Mouse (Mus musculus) heart, adult 2 months (tissue): ENCODE measurements around the gene Lrrc27. TPM values are rescaled to one million over a fixed set of nuclear protein-coding genes. Genes with fewer than 3 reads are reported as not detected.

Experiments
- DNase-seq, 2 experiments: peaks; one replicate each; pipeline ENCODE4 v3.0.0; 2021
- H3K27ac ChIP-seq: fragments of 200-600 bp; 2 replicates; pipeline ENCODE4 v1.8.1; 2022
- H3K27me3 ChIP-seq: fragments of 200-500 bp; 2 replicates; pipeline ENCODE4 v1.6.1; 2012; ENCODE audit warnings: mild to moderate bottlenecking, low read length, inconsistent platforms, mixed read lengths; ENCODE audit not compliant: control insufficient read depth, insufficient read depth
- H3K36me3 ChIP-seq: fragments of 200-500 bp; 2 replicates; pipeline ENCODE4 v1.6.1; 2012; ENCODE audit warnings: low read length, inconsistent platforms; ENCODE audit not compliant: control insufficient read depth, insufficient read depth
- H3K4me1 ChIP-seq: fragments of 200-500 bp; 2 replicates; pipeline ENCODE4 v1.6.1; 2011; ENCODE audit warnings: low read length; ENCODE audit not compliant: control insufficient read depth, insufficient read depth
- H3K4me3 ChIP-seq: fragments of 200-600 bp; 2 replicates; pipeline ENCODE4 v1.8.1; 2022
- H3K79me2 ChIP-seq: fragments of 200-500 bp; replicated peaks from 2 replicates; pipeline ENCODE4 v1.6.1; 2012; ENCODE audit warnings: mild to moderate bottlenecking, inconsistent platforms, low read length, moderate library complexity, mixed read lengths; ENCODE audit not compliant: control insufficient read depth, insufficient read depth
- H3K9ac ChIP-seq: fragments of 200-500 bp; 2 replicates; pipeline ENCODE4 v1.6.1; 2012; ENCODE audit warnings: low read depth, mild to moderate bottlenecking, control low read depth, inconsistent platforms, low read length, mixed read lengths
- CTCF ChIP-seq: fragments of 200-600 bp; IDR thresholded peaks from 2 replicates; pipeline ENCODE4 v1.8.1; 2022; ENCODE audit warnings: antibody characterized with exemption, mild to moderate bottlenecking, moderate library complexity
- EP300 ChIP-seq: fragments of 200-500 bp; IDR thresholded peaks from 2 replicates; pipeline ENCODE4 v1.6.1; 2011; ENCODE audit warnings: low read depth, low read length, control low read depth; ENCODE audit not compliant: insufficient read depth
- POLR2A ChIP-seq: fragments of 200-500 bp; IDR thresholded peaks from 2 replicates; pipeline ENCODE4 v1.6.1; 2011; ENCODE audit warnings: mild to moderate bottlenecking, low read depth, low read length, control low read depth; ENCODE audit not compliant: insufficient read depth
- WGBS: fragments of 180-500 bp; shearing (Covaris S2); methylation state at CpG from one replicate; pipeline ENCODE4 v1.1.7; 2018; 5-methylcytosine and 5-hydroxymethylcytosine counted together
- intact Hi-C: fragments of 180-260 bp; cut with DNase I; formaldehyde crosslinking; loops from one replicate; pipeline ENCODE4 v1.15.1; 2025
- polyA plus RNA-seq: library from polyadenylated mRNA; depleted of rRNA; stranded (reverse); fragments of >200 nt; gene quantifications from 2 replicates; pipeline ENCODE4 v1.2.3, GENCODE M21; 2012
- total RNA-seq, 2 experiments: library from RNA; stranded (reverse); gene quantifications; 2 replicates each; pipeline ENCODE4 v1.2.3; 2021

Lrrc27 gene
- total and polyA plus RNA-seq, 3 experiments, result 13.3 to 20.6 (median 18.9) TPM

DNA sequence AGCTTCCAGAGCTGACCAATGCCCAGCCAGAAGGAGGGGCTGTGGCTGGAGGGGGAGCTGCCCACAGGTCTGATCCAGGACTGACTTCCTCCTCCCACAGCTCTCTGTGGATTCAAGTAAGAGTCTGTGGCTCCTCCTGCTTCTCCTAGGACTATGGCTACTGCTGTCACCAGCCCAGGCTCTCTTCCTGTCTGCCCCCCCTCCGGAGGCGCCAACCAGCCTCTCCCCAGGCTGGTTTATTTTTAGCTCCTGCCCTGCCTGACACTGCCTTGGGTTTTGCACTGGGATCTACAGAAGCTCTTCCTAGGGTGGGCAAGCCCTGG lies 60.6 kb downstream of the Lrrc27 start:
- Histone ChIP-seq H3K9ac (peak overlapping the region; percentile 32; the same call in 1 of the 2 replicates), H3K79me2 (no peaks in the 10 kb centered on the region), H3K36me3 (no peaks in the 10 kb centered on the region), H3K4me3 (no peak overlapping the region), H3K27ac (peak overlapping the region; percentile 72), H3K27me3 (no peaks in the 10 kb centered on the region), H3K4me1 (peaks cover 15% of the 10 kb centered on the region)
- TF ChIP-seq CTCF (no peak), EP300 (0 out of 2 replicates have a peak, but pooled peaks have one; percentile 31), POLR2A (no peak)
- 2% methylated on average over 2 of the region's 2 CpGs for WGBS
- intact Hi-C loops, result loop anchor here (1.0 to 2.0 kb wide), 2 partner anchors 27 to 39 kb away; no protein-coding TSS in a partner anchor
- peak; percentile 66 to 74 for DNase-seq

DNA sequence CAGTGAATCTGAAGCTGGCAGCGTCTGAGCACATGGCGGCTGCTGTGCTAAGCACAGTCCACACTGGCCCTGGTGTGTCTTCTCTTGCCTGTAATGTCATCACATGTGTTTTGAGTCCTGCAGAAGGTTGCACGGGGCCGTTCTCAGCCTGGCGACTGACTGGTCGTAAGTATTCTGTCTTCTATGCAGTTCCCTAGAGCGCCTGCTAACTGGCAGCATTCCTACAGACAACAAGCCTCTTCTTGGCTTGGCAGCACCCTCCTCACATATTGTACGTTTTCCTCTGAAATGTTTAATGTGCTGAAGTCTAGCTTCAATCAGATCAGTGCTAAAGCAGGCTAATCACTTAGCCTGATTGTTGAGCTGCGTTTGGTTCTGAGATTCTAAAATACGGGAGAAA lies 62.8 kb downstream of the Lrrc27 start:
- 52% methylated on average over 10 of the region's 10 CpGs for WGBS
- no peak overlapping the region for H3K9ac ChIP-seq
- no peak for DNase-seq
- H3K4me3 ChIP-seq, result no peak overlapping the region
- H3K36me3 ChIP-seq, result no peaks in the 10 kb centered on the region
- no peaks in the 10 kb centered on the region for H3K79me2 ChIP-seq
- H3K27ac ChIP-seq, result no peak overlapping the region
- intact Hi-C loops, result no loop called here
- H3K4me1 ChIP-seq, result peaks cover 15% of the 10 kb centered on the region
- TF ChIP-seq POLR2A (no peak), CTCF (no peak), EP300 (no peak)
- H3K27me3 ChIP-seq, result no peaks in the 10 kb centered on the region

GRCm38 (mm10) chr7:139276150-139276549 lies 63.4 kb downstream of the Lrrc27 start:
- TF ChIP-seq POLR2A, result no peak
- no peak for TF ChIP-seq CTCF
- TF ChIP-seq EP300, result no peak
- WGBS, result 90% methylated on average over 10 of the region's 10 CpGs
- Histone ChIP-seq H3K9ac (no peak overlapping the region), H3K4me1 (peaks cover 17% of the 10 kb centered on the region), H3K4me3 (no peak overlapping the region), H3K27ac (no peak overlapping the region), H3K36me3 (no peaks in the 10 kb centered on the region), H3K27me3 (no peaks in the 10 kb centered on the region), H3K79me2 (no peaks in the 10 kb centered on the region)
- DNase-seq, result no peak
- intact Hi-C loops, result no loop called here

DNA sequence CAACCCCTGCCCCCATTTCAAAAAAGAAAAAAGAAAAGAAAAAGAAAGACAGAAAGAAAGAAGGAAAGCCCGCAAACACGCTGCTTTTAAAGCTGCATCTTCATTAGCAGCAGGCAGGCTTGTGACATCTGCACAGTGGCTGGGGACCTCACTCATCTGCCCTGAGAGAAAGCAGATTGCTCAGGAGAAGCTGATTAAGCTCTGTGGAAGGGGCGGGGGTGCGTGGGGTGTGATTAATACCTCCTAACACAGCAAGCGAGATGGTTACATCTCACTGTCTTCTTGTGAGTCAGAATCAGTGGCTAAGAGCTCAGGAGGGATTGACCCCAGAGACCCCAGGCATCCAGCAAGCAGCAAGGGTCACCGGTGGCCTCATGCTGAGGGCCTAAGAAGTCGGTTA lies 64.7 kb downstream of the Lrrc27 start:
- H3K9ac ChIP-seq, result no peak overlapping the region
- H3K4me1 ChIP-seq, result peaks cover 16% of the 10 kb centered on the region
- no peak overlapping the region for H3K27ac ChIP-seq
- TF ChIP-seq CTCF (no peak), POLR2A (no peak), EP300 (no peak)
- no peak overlapping the region for H3K4me3 ChIP-seq
- DNase-seq, result no peak
- 92% methylated on average over 7 of the region's 7 CpGs for WGBS
- H3K36me3 ChIP-seq, result no peaks in the 10 kb centered on the region
- intact Hi-C loops, result no loop called here
- H3K79me2 ChIP-seq, result no peaks in the 10 kb centered on the region
- no peaks in the 10 kb centered on the region for H3K27me3 ChIP-seq

- intact Hi-C loops, result no loop called here
- Histone ChIP-seq H3K27ac (no peak overlapping the region), H3K36me3 (no peaks in the 10 kb centered on the region), H3K4me1 (peaks cover 3% of the 10 kb centered on the region; the same call in 1 of the 2 replicates), H3K4me3 (no peak overlapping the region), H3K79me2 (no peaks in the 10 kb centered on the region), H3K9ac (no peak overlapping the region), H3K27me3 (no peaks in the 10 kb centered on the region)
- DNase-seq, result no peak
- WGBS, result 82% methylated on average over 5 of the region's 5 CpGs
- TF ChIP-seq POLR2A (no peak), EP300 (no peak), CTCF (no peak)
Measured at GRCm38 (mm10) chr7:139279571-139279970, 66.8 kb downstream of the Lrrc27 start.

DNA sequence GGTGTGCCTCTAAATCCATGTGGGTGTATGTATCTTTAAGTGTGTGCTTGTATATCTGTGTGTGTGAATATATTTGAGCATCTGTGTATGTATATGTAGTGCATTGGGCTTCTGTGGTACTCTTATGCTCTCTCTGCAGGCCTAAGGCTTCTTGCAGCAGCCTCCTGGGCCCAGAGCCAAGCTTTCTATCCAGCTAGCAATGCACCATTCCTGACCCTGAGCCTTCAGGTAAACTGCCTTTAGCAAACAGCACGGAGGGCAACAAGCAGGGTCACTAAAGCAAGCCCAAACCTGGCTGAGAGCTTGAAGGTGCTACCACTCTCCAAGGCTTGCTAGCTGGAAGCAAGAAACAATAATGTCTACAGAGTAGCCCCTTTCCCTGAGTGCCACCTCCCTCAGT lies 67.3 kb downstream of the Lrrc27 start:
- Histone ChIP-seq H3K27me3 (no peaks in the 10 kb centered on the region), H3K9ac (no peak overlapping the region), H3K27ac (no peak overlapping the region), H3K4me3 (no peak overlapping the region), H3K79me2 (no peaks in the 10 kb centered on the region), H3K36me3 (no peaks in the 10 kb centered on the region), H3K4me1 (peaks cover 3% of the 10 kb centered on the region; the same call in 1 of the 2 replicates)
- no peak for DNase-seq
- intact Hi-C loops, result no loop called here
- no peak for TF ChIP-seq CTCF
- no peak for TF ChIP-seq EP300
- no peak for TF ChIP-seq POLR2A
- WGBS, result 76% methylated on average over 1 of the region's 1 CpGs
